Mouse (Mus musculus) liver, embryonic 14.5 days (tissue): ENCODE results near the gene Uts2b. TPM values are rescaled to one million over a fixed set of nuclear protein-coding genes. Genes with fewer than 3 reads are reported as not detected.

ENCODE experiments used
- ATAC-seq: fragments of 200-750 bp; cut with Nextera tagmentation; 2 replicates; pipeline ENCODE4 v1.8.0; 2017; ENCODE audit warnings: moderate number of reproducible peaks, mild to moderate bottlenecking, moderate library complexity; ENCODE audit not compliant: insufficient read depth
- DNase-seq, 3 experiments: peaks; one replicate each; pipeline ENCODE4 v3.0.0-alpha.2; 2012 to 2013; ENCODE audit warnings: low read depth in 3 of 3, low spot score in 3 of 3
- H3K27ac ChIP-seq: fragments of 300-500 bp; sonication (generic); 2 replicates; pipeline ENCODE4 v1.5.1; 2014; ENCODE audit warnings: moderate library complexity, mild to moderate bottlenecking, control low read depth, inconsistent platforms
- H3K27me3 ChIP-seq: fragments of 300-500 bp; sonication (generic); 2 replicates; pipeline ENCODE4 v1.6.1; 2014; ENCODE audit warnings: mild to moderate bottlenecking, low read length, moderate library complexity; ENCODE audit not compliant: control insufficient read depth, insufficient read depth
- H3K36me3 ChIP-seq: fragments of 300-500 bp; sonication (generic); replicated peaks from 2 replicates; pipeline ENCODE4 v1.6.1; 2014; ENCODE audit warnings: low read depth; ENCODE audit not compliant: control insufficient read depth, insufficient read depth
- H3K4me1 ChIP-seq, 2 experiments: fragments of 200-500 bp in 1 of 2; fragments of 300-500 bp in 1 of 2; sonication (generic) in 1 of 2; replicated peaks; 2 replicates each; pipeline ENCODE4 v1.6.1; 2012 to 2014; ENCODE audit warnings: antibody characterized with exemption in 1 of 2, inconsistent platforms in 1 of 2, low read length in 1 of 2; ENCODE audit not compliant: control insufficient read depth in 2 of 2, insufficient read depth in 2 of 2
- H3K4me2 ChIP-seq: fragments of 300-500 bp; sonication (generic); 2 replicates; pipeline ENCODE4 v1.6.1; 2014; ENCODE audit warnings: low read depth, mild to moderate bottlenecking, control low read depth, moderate library complexity
- H3K4me3 ChIP-seq, 2 experiments: fragments of 200-500 bp in 1 of 2; fragments of 300-500 bp in 1 of 2; sonication (generic) in 1 of 2; 2 replicates each; pipeline ENCODE4 v1.5.1; 2012 to 2014; ENCODE audit warnings: low read depth in 2 of 2, low read length in 2 of 2, mild to moderate bottlenecking in 2 of 2, control low read depth in 1 of 2, inconsistent platforms in 1 of 2, moderate library complexity in 1 of 2; ENCODE audit not compliant: insufficient read depth in 1 of 2
- H3K9ac ChIP-seq: fragments of 300-500 bp; sonication (generic); replicated peaks from 2 replicates; pipeline ENCODE4 v1.6.1; 2014; ENCODE audit warnings: mild to moderate bottlenecking, control low read depth, moderate library complexity
- H3K9me3 ChIP-seq: fragments of 300-500 bp; sonication (generic); 2 replicates; pipeline ENCODE4 v1.6.1; 2016; ENCODE audit warnings: low read length, mixed read lengths; ENCODE audit not compliant: control insufficient read depth
- CTCF ChIP-seq: IDR thresholded peaks from 2 replicates; pipeline ENCODE4 v1.5.1; 2016; ENCODE audit warnings: antibody characterized with exemption, low read depth, control low read depth
- EP300 ChIP-seq: IDR thresholded peaks from 2 replicates; pipeline ENCODE4 v1.6.1; 2016; ENCODE audit warnings: antibody characterized with exemption, low read depth
- WGBS: fragments of 180-500 bp; shearing (Covaris S2); extraction: QIAGEN DNeasy Blood & Tissue Kit; methylation state at CpG from one replicate; pipeline ENCODE4 v1.1.7; 2014; ENCODE audit not compliant: insufficient replicate concordance; 5-methylcytosine and 5-hydroxymethylcytosine counted together
- polyA plus RNA-seq, 2 experiments: library from polyadenylated mRNA; depleted of rRNA in 1 of 2; stranded (reverse) in 1 of 2; unstranded in 1 of 2; fragments of >200 nt; fragmentation: Nextera tagmentation in 1 of 2; extraction: Ambion mirVana in 1 of 2; gene quantifications; 2 replicates each; pipeline versions ENCODE4 v1.2.1 to v1.2.3; 2012 to 2014

Uts2b gene
- polyA plus RNA-seq, 2 experiments = not detected

DNA sequence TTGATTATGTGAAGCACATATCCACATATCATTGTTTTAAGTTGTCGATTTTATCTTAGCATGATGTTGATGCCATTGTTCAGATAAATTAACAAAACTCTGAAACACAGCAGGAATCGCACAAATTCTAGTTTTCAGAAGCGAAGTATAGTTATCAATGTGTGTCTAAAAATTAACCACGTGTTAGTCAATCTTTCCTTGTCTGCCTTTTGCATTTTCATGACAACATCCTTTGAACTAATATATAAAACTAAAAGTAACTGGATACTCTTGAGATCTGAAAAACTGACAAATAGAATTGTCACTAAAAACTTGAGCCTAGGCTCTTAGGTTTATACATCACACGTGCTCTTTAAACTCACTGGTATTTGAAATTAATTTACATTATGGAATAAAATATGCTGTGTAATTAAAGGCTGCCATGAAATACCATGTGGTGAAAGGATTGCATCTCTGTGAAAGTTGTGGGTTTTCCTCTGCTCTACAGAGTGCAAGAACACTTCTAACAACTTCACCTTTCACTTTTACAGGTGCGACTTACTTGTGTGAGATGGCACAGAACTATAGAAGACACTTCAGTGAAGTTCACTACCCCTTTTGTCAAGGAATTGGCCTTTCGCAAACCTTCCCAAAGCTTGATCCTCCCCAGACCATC, 20.0 kb downstream of the Uts2b start:
- Histone ChIP-seq H3K36me3 (no peaks in the 10 kb centered on the region), H3K27ac (no peak overlapping the region), H3K9me3 (no peaks in the 10 kb centered on the region), H3K27me3 (no peaks in the 10 kb centered on the region), H3K4me2 (no peak overlapping the region), H3K4me3 (no peak overlapping the region), H3K9ac (no peak overlapping the region), H3K4me1 (no peaks in the 10 kb centered on the region)
- 65% methylated on average over 7 of the region's 7 CpGs for WGBS
- TF ChIP-seq CTCF (no peak), EP300 (no peak)
- ATAC-seq = no peak
- no peak for DNase-seq

GRCm38 (mm10) chr16:27349235-27349634, 20.8 kb downstream of the Uts2b start:
- no peak overlapping the region for H3K4me3 ChIP-seq

GRCm38 (mm10) chr16:27348359-27348758, 21.7 kb downstream of the Uts2b start:
- Histone ChIP-seq H3K4me1 (no peaks in the 10 kb centered on the region), H3K27me3 (no peaks in the 10 kb centered on the region), H3K36me3 (no peaks in the 10 kb centered on the region), H3K4me2 (no peak overlapping the region), H3K9ac (no peak overlapping the region), H3K4me3 (no peak overlapping the region), H3K27ac (no peak overlapping the region), H3K9me3 (no peaks in the 10 kb centered on the region)
- TF ChIP-seq EP300 = no peak
- no peak for TF ChIP-seq CTCF
- 38% methylated on average over 1 of the region's 1 CpGs for WGBS
- DNase-seq = no peak
- no peak for ATAC-seq

More at GRCm38 (mm10) chr16:27349235-27349634, 20.8 kb downstream of the Uts2b start:
- DNase-seq = no peak
- H3K9ac ChIP-seq = no peak overlapping the region
- H3K4me1 ChIP-seq = no peaks in the 10 kb centered on the region
- H3K36me3 ChIP-seq = no peaks in the 10 kb centered on the region
- 79% methylated on average over 2 of the region's 2 CpGs for WGBS
- no peak for ATAC-seq
- no peak overlapping the region for H3K4me2 ChIP-seq
- TF ChIP-seq EP300 = no peak
- no peak for TF ChIP-seq CTCF
- H3K27ac ChIP-seq = no peak overlapping the region
- H3K27me3 ChIP-seq = no peaks in the 10 kb centered on the region
- H3K9me3 ChIP-seq = no peaks in the 10 kb centered on the region

DNA sequence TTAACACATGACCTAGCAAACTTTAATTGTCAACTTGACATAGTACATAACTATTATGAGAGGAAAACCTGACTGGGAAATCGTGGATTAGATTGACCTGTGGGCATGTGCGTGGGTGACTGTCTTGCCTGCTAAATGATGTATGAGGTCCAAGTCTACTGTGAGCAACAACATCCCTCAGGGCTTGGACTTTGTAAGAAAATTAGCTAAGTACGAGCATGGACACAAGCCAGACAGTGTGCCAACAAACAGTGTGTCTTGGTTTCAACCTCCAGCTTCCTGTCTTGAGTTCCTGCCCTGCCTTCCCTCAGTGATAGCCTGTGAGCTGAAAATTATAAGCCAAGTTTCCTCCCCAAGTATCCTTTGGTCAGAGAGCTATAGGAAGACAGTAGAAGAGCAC, 22.5 kb downstream of the Uts2b start:
- H3K4me1 ChIP-seq = no peaks in the 10 kb centered on the region
- H3K9ac ChIP-seq = no peak overlapping the region
- no peaks in the 10 kb centered on the region for H3K9me3 ChIP-seq
- no peak overlapping the region for H3K4me2 ChIP-seq
- H3K27me3 ChIP-seq = no peaks in the 10 kb centered on the region
- 50% methylated on average over 3 of the region's 3 CpGs for WGBS
- TF ChIP-seq CTCF (no peak), EP300 (no peak)
- H3K36me3 ChIP-seq = no peaks in the 10 kb centered on the region
- ATAC-seq = no peak
- H3K27ac ChIP-seq = no peak overlapping the region
- DNase-seq = no peak
- no peak overlapping the region for H3K4me3 ChIP-seq

- DNase-seq = no peak
- no peak for ATAC-seq
- Histone ChIP-seq H3K9ac (no peak overlapping the region), H3K36me3 (no peaks in the 10 kb centered on the region), H3K4me1 (no peaks in the 10 kb centered on the region), H3K4me3 (no peak overlapping the region), H3K4me2 (no peak overlapping the region), H3K27ac (no peak overlapping the region), H3K27me3 (no peaks in the 10 kb centered on the region), H3K9me3 (no peaks in the 10 kb centered on the region)
- TF ChIP-seq CTCF (no peak), EP300 (no peak)
- WGBS = 80% methylated on average over 2 of the region's 2 CpGs
Observed at GRCm38 (mm10) chr16:27326463-27326862, 43.6 kb downstream of the Uts2b start.
